Mouse (Mus musculus) neutrophil, adult 83 days (primary cell): ENCODE results near the gene Cd24a. TPM values are rescaled to one million over a fixed set of nuclear protein-coding genes. Genes with fewer than 3 reads are reported as not detected.

Source experiments
- total RNA-seq, 2 experiments: library from RNA; stranded (reverse); gene quantifications; one replicate each; pipeline ENCODE4 v1.2.4; 2023

The Cd24a gene
- total RNA-seq = 100 to 1,000 TPM; 753 to 877 TPM

DNA sequence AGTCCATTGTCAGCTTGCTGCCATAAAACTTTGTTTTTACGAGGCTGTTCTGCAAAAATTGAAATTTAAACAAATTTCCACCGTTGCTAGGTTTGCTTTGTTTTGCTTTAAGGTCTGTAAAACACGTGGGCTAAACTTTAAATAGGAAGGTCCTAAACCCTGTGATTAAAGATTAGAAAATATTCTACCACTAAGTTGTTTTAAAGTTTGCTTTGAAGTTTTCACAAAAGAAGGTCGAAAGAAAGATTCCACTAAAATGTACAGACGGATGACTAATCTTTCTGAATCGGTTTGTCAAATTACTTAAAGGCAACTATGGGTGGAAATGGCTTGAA, at the start of gene Cd24a:
Gene Cd24a (plus strand): TSS at position 288 of the 335 bp plus-strand sequence.

DNA sequence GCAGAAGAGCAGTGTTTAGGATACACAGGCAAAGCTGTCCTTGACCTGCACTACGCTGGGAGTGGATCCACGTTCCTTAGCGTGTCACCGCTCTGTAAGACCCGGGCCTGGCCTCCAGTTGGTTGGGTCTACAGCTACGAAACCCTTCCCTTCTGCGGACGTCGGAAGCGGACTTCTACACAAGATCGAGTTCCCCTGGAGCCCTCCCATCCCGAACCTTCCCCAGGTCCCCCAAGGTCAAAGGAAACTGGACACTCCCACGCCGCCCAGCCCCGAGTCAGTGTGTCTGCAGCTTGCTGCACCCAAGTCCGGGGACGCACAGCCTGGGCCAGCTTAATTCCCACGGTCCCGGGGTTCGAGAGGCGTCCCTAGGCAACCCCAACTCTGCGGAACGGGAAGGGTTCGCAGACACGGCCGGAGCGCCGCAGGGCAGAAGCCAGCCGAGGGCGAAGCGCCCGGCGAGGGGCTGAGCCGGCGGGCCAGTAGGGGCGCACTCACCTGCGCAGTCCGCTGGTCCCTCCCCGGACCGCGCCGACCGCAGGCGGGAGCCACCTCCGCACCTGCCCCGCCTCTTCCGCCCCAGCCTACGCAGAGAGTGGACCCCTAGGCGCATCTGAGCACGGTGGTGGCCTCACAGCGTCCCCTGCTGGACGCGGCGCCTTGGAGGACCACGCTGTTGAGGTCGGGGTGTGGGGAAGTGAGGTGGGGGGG, 37.5 kb upstream of the Cd24a start, which contains the start of gene 1700021F05Rik:
Gene 1700021F05Rik (minus strand): TSS at position 553 of the 711 bp plus-strand sequence.

Other genes with a start within 250 kb of the Cd24a start
- 1 to 10 TPM; 2.1 to 2.7 TPM for gene Bend3, start 99.5 kb upstream of the Cd24a start, total RNA-seq
- gene Gm9803, start 54.2 kb upstream of the Cd24a start, total RNA-seq = 1 to 10 TPM in 1 of 2 experiments, not detected in 1; 5.8 TPM
- gene 1700021F05Rik, start 37.3 kb upstream of the Cd24a start, total RNA-seq = 10 to 100 TPM; 11.9 to 12.8 TPM